Mouse (Mus musculus) E14TG2a.4 (cell line): ENCODE measurements at regions not wholly inside any gene's neighbourhood (a gene's known extent, or its start where the extent isn't known, plus 50 kb on each side); places are given as distances from the start of the nearest gene placed in this dataset.

Source experiments
- CTCF ChIP-seq: conservative IDR thresholded peaks from 2 replicates; pipeline ENCODE4 v1.5.1; 2014; ENCODE audit warnings: low read length
- POU5F1 ChIP-seq: IDR thresholded peaks from 2 replicates; pipeline ENCODE4 v1.6.1; 2014; ENCODE audit warnings: low read length, borderline replicate concordance

DNA sequence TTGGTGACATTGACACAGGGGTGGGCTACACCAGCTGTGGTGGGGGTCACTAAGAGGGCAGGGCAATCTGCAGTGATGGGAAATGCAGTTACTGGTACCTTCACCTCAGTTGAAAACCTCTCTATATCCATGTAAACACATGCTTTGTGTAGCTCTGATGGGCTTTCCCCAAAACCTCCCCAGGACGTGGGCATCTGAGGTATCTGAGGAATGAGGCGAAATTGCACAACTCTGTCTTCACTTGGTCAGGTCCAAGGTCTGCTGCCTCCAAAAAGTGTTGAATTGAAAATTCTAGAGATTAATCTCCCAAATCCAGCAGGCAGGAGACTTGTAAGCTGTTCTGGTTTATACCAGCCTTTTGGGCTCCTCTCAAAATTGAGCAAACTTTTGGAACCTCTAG is 141.3 kb downstream of the Wnt5a start:
- TF ChIP-seq CTCF, result no peak
- no peak for TF ChIP-seq POU5F1
